Mouse (Mus musculus): ENCODE data around the gene Casc1. TPM values are rescaled to one million over a fixed set of nuclear protein-coding genes. Genes with fewer than 3 reads are reported as not detected.
"Not testable (repeated sequence)": the region's sequence is repeated elsewhere in the genome, so short reads cannot be mapped to it uniquely, and the experiment has no call there.

Casc1 gene
- total and polyA plus RNA-seq, 2 experiments from 2014 or later = 0.80 to 1.5 TPM

- DNase-seq (ENCODE audit: low spot score) = no peak
- Histone ChIP-seq H3K9ac (replicated peaks; ENCODE audit: low read length) (no peak overlapping the region), H3K4me2 (ENCODE audit: low read depth, low read length) (no peak overlapping the region), H3K36me3 (ENCODE audit: insufficient read depth, low read length) (no peaks in the 10 kb centered on the region), H3K4me1 (ENCODE audit: insufficient read depth, low read length) (no peaks in the 10 kb centered on the region), H3K9me3 (ENCODE audit: low read length) (no peaks in the 10 kb centered on the region), H3K27ac (no peak overlapping the region), H3K27me3 (ENCODE audit: insufficient read depth, low read length) (no peaks in the 10 kb centered on the region), H3K4me3 (ENCODE audit: low read length) (no peak overlapping the region)
- TF ChIP-seq CTCF (IDR thresholded peaks at IDR 0.05; ENCODE audit: low read depth) = no peak
- ATAC-seq = no peak
- WGBS = 93% methylated on average over 12 of the region's 12 CpGs
Measured at GRCm38 (mm10) chr6:145141827-145142226, 69.0 kb downstream of the Casc1 start.

- WGBS = 67% methylated on average over 11 of the region's 11 CpGs
- no peak overlapping the region for H3K4me3 ChIP-seq (ENCODE audit: low read length)
- H3K4me1 ChIP-seq (ENCODE audit: insufficient read depth, low read length) = no peaks in the 10 kb centered on the region
- DNase-seq (ENCODE audit: low spot score) (no peak), ATAC-seq (no peak)
- TF ChIP-seq CTCF (IDR thresholded peaks at IDR 0.05; ENCODE audit: low read depth) = no peak
- no peaks in the 10 kb centered on the region for H3K27me3 ChIP-seq (ENCODE audit: insufficient read depth, low read length)
- H3K27ac ChIP-seq = no peak overlapping the region
- no peak overlapping the region for H3K9ac ChIP-seq (replicated peaks; ENCODE audit: low read length)
- no peak overlapping the region for H3K4me2 ChIP-seq (ENCODE audit: low read depth, low read length)
- H3K9me3 ChIP-seq (ENCODE audit: low read length) = no peaks in the 10 kb centered on the region
- H3K36me3 ChIP-seq (ENCODE audit: insufficient read depth, low read length) = no peaks in the 10 kb centered on the region
Measured at GRCm38 (mm10) chr6:145140706-145141105, 70.1 kb downstream of the Casc1 start.

GRCm38 (mm10) chr6:145139776-145140475, 70.9 kb downstream of the Casc1 start:
- H3K4me2 ChIP-seq (ENCODE audit: low read depth, low read length) = no peak overlapping the region
- no peaks in the 10 kb centered on the region for H3K4me1 ChIP-seq (ENCODE audit: insufficient read depth, low read length)
- no peak overlapping the region for H3K4me3 ChIP-seq (ENCODE audit: low read length)
- ATAC-seq = no peak
- no peak for TF ChIP-seq CTCF (IDR thresholded peaks at IDR 0.05; ENCODE audit: low read depth)
- 74% methylated on average over 11 of the region's 11 CpGs for WGBS
- no peak overlapping the region for H3K27ac ChIP-seq
- no peaks in the 10 kb centered on the region for H3K9me3 ChIP-seq (ENCODE audit: low read length)
- H3K36me3 ChIP-seq (ENCODE audit: insufficient read depth, low read length) = no peaks in the 10 kb centered on the region
- no peak for DNase-seq (ENCODE audit: low spot score)
- no peak overlapping the region for H3K9ac ChIP-seq (replicated peaks; ENCODE audit: low read length)
- no peaks in the 10 kb centered on the region for H3K27me3 ChIP-seq (ENCODE audit: insufficient read depth, low read length)

GRCm38 (mm10) chr6:145139236-145139635, 71.6 kb downstream of the Casc1 start:
- H3K36me3 ChIP-seq (ENCODE audit: insufficient read depth, low read length) = no peaks in the 10 kb centered on the region
- no peak overlapping the region for H3K27ac ChIP-seq
- DNase-seq (ENCODE audit: low spot score) (no peak), ATAC-seq (no peak)
- H3K4me3 ChIP-seq (ENCODE audit: low read length) = no peak overlapping the region
- WGBS = 70% methylated on average over 13 of the region's 13 CpGs
- no peak overlapping the region for H3K9ac ChIP-seq (replicated peaks; ENCODE audit: low read length)
- H3K4me1 ChIP-seq (ENCODE audit: insufficient read depth, low read length) = no peaks in the 10 kb centered on the region
- H3K27me3 ChIP-seq (ENCODE audit: insufficient read depth, low read length) = no peaks in the 10 kb centered on the region
- no peak for TF ChIP-seq CTCF (IDR thresholded peaks at IDR 0.05; ENCODE audit: low read depth)
- H3K4me2 ChIP-seq (ENCODE audit: low read depth, low read length) = no peak overlapping the region
- H3K9me3 ChIP-seq (ENCODE audit: low read length) = no peaks in the 10 kb centered on the region

- Histone ChIP-seq H3K4me3 (ENCODE audit: low read length) (no peak overlapping the region), H3K9me3 (ENCODE audit: low read length) (no peaks in the 10 kb centered on the region), H3K27ac (no peak overlapping the region), H3K36me3 (ENCODE audit: insufficient read depth, low read length) (no peaks in the 10 kb centered on the region), H3K9ac (replicated peaks; ENCODE audit: low read length) (no peak overlapping the region), H3K27me3 (ENCODE audit: insufficient read depth, low read length) (no peaks in the 10 kb centered on the region), H3K4me2 (ENCODE audit: low read depth, low read length) (no peak overlapping the region), H3K4me1 (ENCODE audit: insufficient read depth, low read length) (no peaks in the 10 kb centered on the region)
- ATAC-seq = no peak
- WGBS = 89% methylated on average over 5 of the region's 5 CpGs
- TF ChIP-seq CTCF (IDR thresholded peaks at IDR 0.05; ENCODE audit: low read depth) = no peak
- DNase-seq (ENCODE audit: low spot score) = no peak
Measured at GRCm38 (mm10) chr6:145136831-145137230, 74.0 kb downstream of the Casc1 start.

GRCm38 (mm10) chr6:145135804-145136203, 75.0 kb downstream of the Casc1 start:
- ATAC-seq (no peak), DNase-seq (ENCODE audit: low spot score) (no peak)
- Histone ChIP-seq H3K4me2 (ENCODE audit: low read depth, low read length) (no peak overlapping the region), H3K9ac (replicated peaks; ENCODE audit: low read length) (no peak overlapping the region), H3K27me3 (ENCODE audit: insufficient read depth, low read length) (no peaks in the 10 kb centered on the region), H3K36me3 (ENCODE audit: insufficient read depth, low read length) (no peaks in the 10 kb centered on the region), H3K9me3 (ENCODE audit: low read length) (no peaks in the 10 kb centered on the region), H3K4me1 (ENCODE audit: insufficient read depth, low read length) (no peaks in the 10 kb centered on the region), H3K27ac (no peak overlapping the region), H3K4me3 (ENCODE audit: low read length) (no peak overlapping the region)
- WGBS = 72% methylated on average over 9 of the region's 9 CpGs
- no peak for TF ChIP-seq CTCF (IDR thresholded peaks at IDR 0.05; ENCODE audit: low read depth)

GRCm38 (mm10) chr6:145135295-145135694, 75.5 kb downstream of the Casc1 start:
- DNase-seq (ENCODE audit: low spot score) (no peak), ATAC-seq (no peak)
- Histone ChIP-seq H3K27me3 (ENCODE audit: insufficient read depth, low read length) (no peaks in the 10 kb centered on the region), H3K36me3 (ENCODE audit: insufficient read depth, low read length) (no peaks in the 10 kb centered on the region), H3K4me2 (ENCODE audit: low read depth, low read length) (no peak overlapping the region), H3K4me1 (ENCODE audit: insufficient read depth, low read length) (no peaks in the 10 kb centered on the region), H3K9me3 (ENCODE audit: low read length) (no peaks in the 10 kb centered on the region), H3K27ac (no peak overlapping the region), H3K4me3 (ENCODE audit: low read length) (no peak overlapping the region), H3K9ac (replicated peaks; ENCODE audit: low read length) (no peak overlapping the region)
- TF ChIP-seq CTCF (IDR thresholded peaks at IDR 0.05; ENCODE audit: low read depth) = no peak
- WGBS = 77% methylated on average over 3 of the region's 3 CpGs

GRCm38 (mm10) chr6:145132969-145133368, 77.8 kb downstream of the Casc1 start:
- H3K9ac ChIP-seq (replicated peaks; ENCODE audit: low read length); H3K4me1 ChIP-seq (ENCODE audit: insufficient read depth, low read length); DNase-seq (ENCODE audit: low spot score); H3K4me2 ChIP-seq (ENCODE audit: low read depth, low read length); H3K4me3 ChIP-seq (ENCODE audit: low read length); H3K27me3 ChIP-seq (ENCODE audit: insufficient read depth, low read length); ATAC-seq; H3K9me3 ChIP-seq (ENCODE audit: low read length); H3K27ac ChIP-seq; H3K36me3 ChIP-seq (ENCODE audit: insufficient read depth, low read length): not testable (repeated sequence)
- WGBS = 88% methylated on average over 5 of the region's 5 CpGs

Measured in hindbrain, postnatal 0 days (tissue).